Mouse (Mus musculus): ENCODE measurements around the gene Pip4k2a. TPM values are rescaled to one million over a fixed set of nuclear protein-coding genes. Genes with fewer than 3 reads are reported as not detected.

Pip4k2a gene
- polyA plus RNA-seq, 1 experiment, result 6.3 TPM

- no peak overlapping the region for H3K27ac ChIP-seq (replicated peaks; ENCODE audit: low read depth, low read length)
- peaks cover 14% of the 10 kb centered on the region for H3K4me1 ChIP-seq (ENCODE audit: control insufficient read depth, insufficient read depth, insufficient read length, low read length)
- no peak overlapping the region for H3K4me3 ChIP-seq (ENCODE audit: insufficient read depth, low read depth, low read length)
Observed at GRCm38 (mm10) chr2:18934131-18934530, 63.8 kb downstream of the Pip4k2a start.

GRCm38 (mm10) chr2:18933418-18933817 is 64.5 kb downstream of the Pip4k2a start:
- Histone ChIP-seq H3K4me3 (ENCODE audit: insufficient read depth, low read depth, low read length) (no peak overlapping the region), H3K27ac (replicated peaks; ENCODE audit: low read depth, low read length) (no peak overlapping the region), H3K4me1 (ENCODE audit: control insufficient read depth, insufficient read depth, insufficient read length, low read length) (peaks cover 11% of the 10 kb centered on the region)

- no peak overlapping the region for H3K4me3 ChIP-seq (ENCODE audit: insufficient read depth, low read depth, low read length)
- H3K27ac ChIP-seq (replicated peaks; ENCODE audit: low read depth, low read length), result no peak overlapping the region
- H3K4me1 ChIP-seq (ENCODE audit: control insufficient read depth, insufficient read depth, insufficient read length, low read length), result no peaks in the 10 kb centered on the region; the same call in 1 of the 2 replicates
Observed at GRCm38 (mm10) chr2:18930318-18931060, 67.4 kb downstream of the Pip4k2a start.

GRCm38 (mm10) chr2:18928597-18929257 is 69.2 kb downstream of the Pip4k2a start:
- no peaks in the 10 kb centered on the region; the same call in 1 of the 2 replicates for H3K4me1 ChIP-seq (ENCODE audit: control insufficient read depth, insufficient read depth, insufficient read length, low read length)
- no peak overlapping the region for H3K27ac ChIP-seq (replicated peaks; ENCODE audit: low read depth, low read length)

GRCm38 (mm10) chr2:18928196-18928595 is 69.7 kb downstream of the Pip4k2a start:
- Histone ChIP-seq H3K4me1 (ENCODE audit: control insufficient read depth, insufficient read depth, insufficient read length, low read length) (no peaks in the 10 kb centered on the region; the same call in 1 of the 2 replicates), H3K27ac (replicated peaks; ENCODE audit: low read depth, low read length) (no peak overlapping the region), H3K4me3 (ENCODE audit: insufficient read depth, low read depth, low read length) (no peak overlapping the region)

More at GRCm38 (mm10) chr2:18928597-18929257, 69.2 kb downstream of the Pip4k2a start:
- H3K4me3 ChIP-seq (ENCODE audit: insufficient read depth, low read depth, low read length), result no peak overlapping the region

GRCm38 (mm10) chr2:18923806-18924595 is 73.9 kb downstream of the Pip4k2a start:
- Histone ChIP-seq H3K27ac (replicated peaks; ENCODE audit: low read depth, low read length) (no peak overlapping the region), H3K4me3 (ENCODE audit: insufficient read depth, low read depth, low read length) (no peak overlapping the region), H3K4me1 (ENCODE audit: control insufficient read depth, insufficient read depth, insufficient read length, low read length) (peaks cover 2% of the 10 kb centered on the region)

GRCm38 (mm10) chr2:18923098-18923649 is 74.8 kb downstream of the Pip4k2a start:
- no peak overlapping the region for H3K4me3 ChIP-seq (ENCODE audit: insufficient read depth, low read depth, low read length)
- peaks cover 2% of the 10 kb centered on the region for H3K4me1 ChIP-seq (ENCODE audit: control insufficient read depth, insufficient read depth, insufficient read length, low read length)
- no peak overlapping the region for H3K27ac ChIP-seq (replicated peaks; ENCODE audit: low read depth, low read length)

- no peak overlapping the region for H3K4me3 ChIP-seq (ENCODE audit: insufficient read depth, low read depth, low read length)
- H3K4me1 ChIP-seq (ENCODE audit: control insufficient read depth, insufficient read depth, insufficient read length, low read length), result peaks cover 2% of the 10 kb centered on the region; the same call in 1 of the 2 replicates
- H3K27ac ChIP-seq (replicated peaks; ENCODE audit: low read depth, low read length), result no peak overlapping the region
Observed at GRCm38 (mm10) chr2:18921570-18922180, 76.3 kb downstream of the Pip4k2a start.

- Histone ChIP-seq H3K4me1 (ENCODE audit: control insufficient read depth, insufficient read depth, insufficient read length, low read length) (peaks cover 2% of the 10 kb centered on the region), H3K27ac (replicated peaks; ENCODE audit: low read depth, low read length) (no peak overlapping the region), H3K4me3 (ENCODE audit: insufficient read depth, low read depth, low read length) (no peak overlapping the region)
Observed at GRCm38 (mm10) chr2:18920461-18920877, 77.5 kb downstream of the Pip4k2a start.

- Histone ChIP-seq H3K27ac (replicated peaks; ENCODE audit: low read depth, low read length) (no peak overlapping the region), H3K4me3 (ENCODE audit: insufficient read depth, low read depth, low read length) (no peak overlapping the region), H3K4me1 (ENCODE audit: control insufficient read depth, insufficient read depth, insufficient read length, low read length) (peaks cover 4% of the 10 kb centered on the region)
Observed at GRCm38 (mm10) chr2:18919797-18920354, 78.0 kb downstream of the Pip4k2a start.

GRCm38 (mm10) chr2:18917838-18918237 is 80.1 kb downstream of the Pip4k2a start:
- Histone ChIP-seq H3K27ac (replicated peaks; ENCODE audit: low read depth, low read length) (no peak overlapping the region), H3K4me1 (ENCODE audit: control insufficient read depth, insufficient read depth, insufficient read length, low read length) (peaks cover 2% of the 10 kb centered on the region), H3K4me3 (ENCODE audit: insufficient read depth, low read depth, low read length) (no peak overlapping the region)

GRCm38 (mm10) chr2:18917380-18917750 is 80.6 kb downstream of the Pip4k2a start:
- Histone ChIP-seq H3K4me3 (ENCODE audit: insufficient read depth, low read depth, low read length) (no peak overlapping the region), H3K27ac (replicated peaks; ENCODE audit: low read depth, low read length) (no peak overlapping the region), H3K4me1 (ENCODE audit: control insufficient read depth, insufficient read depth, insufficient read length, low read length) (peaks cover 2% of the 10 kb centered on the region)

GRCm38 (mm10) chr2:18916615-18917379 is 81.1 kb downstream of the Pip4k2a start:
- H3K4me1 ChIP-seq (ENCODE audit: control insufficient read depth, insufficient read depth, insufficient read length, low read length), result peaks cover 2% of the 10 kb centered on the region
- H3K27ac ChIP-seq (replicated peaks; ENCODE audit: low read depth, low read length), result no peak overlapping the region
- no peak overlapping the region for H3K4me3 ChIP-seq (ENCODE audit: insufficient read depth, low read depth, low read length)

- Histone ChIP-seq H3K4me3 (ENCODE audit: insufficient read depth, low read depth, low read length) (no peak overlapping the region), H3K4me1 (ENCODE audit: control insufficient read depth, insufficient read depth, insufficient read length, low read length) (peaks cover 2% of the 10 kb centered on the region), H3K27ac (replicated peaks; ENCODE audit: low read depth, low read length) (no peak overlapping the region)
Observed at GRCm38 (mm10) chr2:18916042-18916407, 81.9 kb downstream of the Pip4k2a start.

All from brown adipose tissue, adult 24 weeks (tissue).